Comparison of ENCODE assay signal across 20 mouse cellular contexts in the genomic region with DNA sequence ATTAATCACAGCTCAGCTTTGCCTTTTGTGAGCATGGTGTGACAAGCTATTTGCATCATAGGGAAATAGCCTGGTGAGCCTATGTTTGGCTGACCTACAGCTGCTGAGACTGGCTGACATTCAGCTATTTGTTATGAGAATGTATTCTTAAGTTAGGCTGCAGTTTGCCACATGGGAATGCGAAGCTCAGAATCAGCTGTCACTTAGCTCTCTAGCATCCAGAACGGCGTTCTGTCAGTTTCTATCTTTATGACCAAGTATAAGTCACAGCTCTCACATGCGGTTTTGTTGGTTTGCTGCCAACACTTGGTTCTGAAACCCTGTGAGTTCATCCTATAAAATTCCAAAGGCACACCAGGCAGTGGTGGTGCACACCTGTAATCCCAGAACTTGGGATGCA. TPM values are rescaled to one million over a fixed set of nuclear protein-coding genes. Genes with fewer than 3 reads are reported as not detected.
DNase-seq lines count a peak whose midpoint lies in the region; ATAC-seq and TF ChIP-seq lines count a peak whose summit lies in the region.
"Had no signal": no experiment of that assay in that cellular context is flagged by ENCODE, and none has a peak within 500 bp of the region (broad histone marks: within the 10 kb centered on the region; RNA-seq: fewer than 3 reads in every experiment).

No protein-coding gene starts in this region.

- no peaks in the 10 kb centered on the region for H3K9me3 ChIP-seq in heart, embryonic 11.5 days (replicated peaks; ENCODE audit: control insufficient read depth, low read length)
- H3K9me3 ChIP-seq: forebrain, embryonic 12.5 days; hindbrain, embryonic 10.5 days; limb, embryonic 13.5 days; midbrain, embryonic 10.5 days had no signal

- intact Hi-C loops in gastrocnemius, adult 2 months (cut with DNase I): no loop called here

- no peak overlapping the region for H3K4me3 ChIP-seq in gastrocnemius, adult 2 months
- no peak overlapping the region for H3K4me3 ChIP-seq in heart, embryonic 11.5 days (ENCODE audit: low read depth, low read length)
- H3K4me3 ChIP-seq: forebrain, embryonic 12.5 days; hindbrain, embryonic 10.5 days; limb, embryonic 13.5 days; midbrain, embryonic 10.5 days had no signal

- ATAC-seq in heart, embryonic 11.5 days (replicated peaks; ENCODE audit: insufficient number of reproducible peaks, low FRiP score, low TSS enrichment): no peak
- ATAC-seq: hindbrain, postnatal 0 days; intestine, postnatal 0 days had no signal

- DNase-seq in gastrocnemius, adult 2 months: no peak
- DNase-seq in gastrocnemius, postnatal 10 days: no peak
- DNase-seq in heart, postnatal 4 days: peak; percentile 26
- peak; percentile 32 for DNase-seq in 3T3-L1 (ENCODE audit: low read depth, low spot score)
- peak; percentile 22 for DNase-seq in MN1 (ENCODE audit: low spot score)
- no peak for DNase-seq in embryo, embryonic 9.5 days (ENCODE audit: extremely low spot score)
- DNase-seq in kidney, adult 8-10 months: no peak
- DNase-seq: adrenal gland, postnatal 36 days; cerebellum, adult 18-20 months; cerebellum, postnatal 25 days; embryo, embryonic 11 days had no signal

- H3K27ac ChIP-seq in gastrocnemius, adult 2 months: peak overlapping the region; percentile 61
- no peak overlapping the region for H3K27ac ChIP-seq in heart, embryonic 11.5 days (ENCODE audit: low read depth, low read length)
- H3K27ac ChIP-seq: forebrain, embryonic 12.5 days; hindbrain, embryonic 10.5 days; hindbrain, postnatal 0 days; limb, embryonic 13.5 days; liver, embryonic 14.5 days; macrophage; midbrain, embryonic 10.5 days had no signal

- H3K4me2 ChIP-seq in heart, embryonic 11.5 days: no peak overlapping the region
- H3K4me2 ChIP-seq: forebrain, embryonic 12.5 days; limb, embryonic 13.5 days had no signal

- no peak overlapping the region for H3K9ac ChIP-seq in heart, embryonic 11.5 days (ENCODE audit: low read depth, low read length)
- H3K9ac ChIP-seq: forebrain, embryonic 12.5 days; limb, embryonic 13.5 days; liver, embryonic 14.5 days had no signal

- no peaks in the 10 kb centered on the region for H3K36me3 ChIP-seq in heart, embryonic 11.5 days (ENCODE audit: control insufficient read depth, insufficient read depth, low read length)
- H3K36me3 ChIP-seq: forebrain, embryonic 12.5 days; hindbrain, embryonic 10.5 days; limb, embryonic 13.5 days; midbrain, embryonic 10.5 days had no signal

- H3K4me1 ChIP-seq in heart, embryonic 11.5 days (ENCODE audit: control insufficient read depth, insufficient read depth, low read length): peaks cover 4% of the 10 kb centered on the region; the same call in 1 of the 2 replicates

- H3K27me3 ChIP-seq in heart, embryonic 11.5 days (ENCODE audit: control insufficient read depth, insufficient read depth, low read length): no peaks in the 10 kb centered on the region
- H3K27me3 ChIP-seq: forebrain, embryonic 12.5 days; limb, embryonic 13.5 days had no signal

- TF ChIP-seq CTCF in gastrocnemius, adult 2 months (IDR thresholded peaks at IDR 0.05): no peak

- 72% methylated on average over 4 of the region's 4 CpGs for WGBS in heart, embryonic 11.5 days (ENCODE audit: insufficient replicate concordance)

RNA-seq across cellular contexts. Expression of a gene that starts 5.5 kb away (rescaled TPM):
- 100 to 1,000 TPM; 266 to 585 TPM for total RNA-seq in gastrocnemius, adult 2 months (2021)
- total RNA-seq in gastrocnemius, postnatal 10 days (2021): 10 to 100 TPM; 64.5 to 67.1 TPM
- 100 to 1,000 TPM; 230 to 249 TPM for total RNA-seq in heart, postnatal 4 days (2021)
- polyA plus RNA-seq in heart, embryonic 11.5 days (2014; fragmentation: Nextera tagmentation; extraction: Ambion mirVana): 272 and 282 TPM in 2 replicates

RNA-seq across cellular contexts. Expression of a gene that starts 25.2 kb away (rescaled TPM):
- 10 to 100 TPM; 12.6 to 13.4 TPM for total RNA-seq in gastrocnemius, adult 2 months (2021)
- total RNA-seq in gastrocnemius, postnatal 10 days (2021): 10 to 100 TPM; 13.9 to 15.3 TPM
- 10 to 100 TPM; 20.9 to 21.5 TPM for total RNA-seq in heart, postnatal 4 days (2021)
- polyA plus RNA-seq in heart, embryonic 11.5 days (2014; fragmentation: Nextera tagmentation; extraction: Ambion mirVana): 36.7 and 43.2 TPM in 2 replicates

RNA-seq across cellular contexts. Expression of a gene that starts 41.3 kb away (rescaled TPM):
- total RNA-seq in gastrocnemius, adult 2 months (2021): 1 to 10 TPM; 3.6 to 4.3 TPM
- 1 to 10 TPM; 5.7 to 7.0 TPM for total RNA-seq in gastrocnemius, postnatal 10 days (2021)
- total RNA-seq in heart, postnatal 4 days (2021): 10 to 100 TPM; 11.2 to 12.2 TPM
- polyA plus RNA-seq in heart, embryonic 11.5 days (2014; fragmentation: Nextera tagmentation; extraction: Ambion mirVana): 11.1 and 12.3 TPM in 2 replicates

Comparison
In these comparisons a context has a peak if more than half of its experiments do, and no peak if none do; other contexts are left out.
1. DNase-seq: peak in heart, postnatal 4 days (single experiment), 3T3-L1 (single experiment) and MN1 (single experiment); none in gastrocnemius, adult 2 months (single experiment), gastrocnemius, postnatal 10 days (single experiment), embryo, embryonic 9.5 days (single experiment) and kidney, adult 8-10 months (0 of 2).